In the genomic region with DNA sequence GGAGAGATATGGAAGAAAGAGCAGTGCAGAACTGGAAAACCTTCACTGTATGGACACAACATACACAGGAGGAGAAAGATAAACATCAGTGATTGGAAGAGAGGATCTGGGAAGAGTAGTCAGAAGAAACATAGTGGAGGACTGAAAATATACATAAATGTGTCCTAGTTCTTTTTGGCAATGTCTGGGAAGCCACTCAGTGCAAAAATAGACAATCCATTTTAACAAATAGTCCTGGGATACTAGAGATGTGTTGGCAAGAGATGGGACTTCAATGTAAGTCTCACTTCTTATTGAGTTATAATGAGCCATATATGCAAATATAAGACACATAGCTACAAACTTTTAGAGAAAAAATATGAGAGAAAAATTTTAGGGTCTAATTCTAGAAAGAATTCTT, we compare ENCODE assay signal across 13 mouse cellular contexts.
"Had no signal": no experiment of that assay in that cellular context is flagged by ENCODE, and none has a peak within 500 bp of the region (broad histone marks: within the 10 kb centered on the region; RNA-seq: fewer than 3 reads in every experiment).

No protein-coding gene starts in this region.

- DNase-seq: lung, adult 18-20 months; lung, embryonic 14.5 days; lung, postnatal 10 days; lung, postnatal 4 days; midbrain, embryonic 14.5 days; retina, postnatal 1 day; right cerebral cortex, postnatal 14 days; right cerebral cortex, postnatal 4 days; spleen, adult 18-20 months; thymus, adult 2 months; thymus, postnatal 25 days; thymus, postnatal 4 days had no signal

- ATAC-seq: midbrain, embryonic 16.5 days had no signal
